Mouse (Mus musculus) intestine, embryonic 14.5 days (tissue): ENCODE results near the gene Sapcd1. TPM values are rescaled to one million over a fixed set of nuclear protein-coding genes. Genes with fewer than 3 reads are reported as not detected.
A peak's percentile ranks its signal among the peaks of the same experiment; 100 is the strongest.
"Not testable (repeated sequence)": the region's sequence is repeated elsewhere in the genome, so short reads cannot be mapped to it uniquely, and the experiment has no call there.

Experiments
- ATAC-seq: fragments of 200-750 bp; cut with Nextera tagmentation; replicated peaks from 2 replicates; pipeline ENCODE4 v1.8.0; 2017; ENCODE audit warnings: low read depth, moderate number of reproducible peaks, moderate TSS enrichment, moderate library complexity; ENCODE audit not compliant: low FRiP score, low TSS enrichment
- DNase-seq: peaks from one replicate; pipeline ENCODE4 v3.0.0-alpha.2; 2018; ENCODE audit warnings: low spot score
- H3K27ac ChIP-seq: fragments of 300-500 bp; sonication (generic); 2 replicates; pipeline ENCODE4 v1.5.1; 2014; ENCODE audit warnings: low read depth, mild to moderate bottlenecking, control low read depth
- H3K27me3 ChIP-seq: fragments of 300-500 bp; sonication (generic); replicated peaks from 2 replicates; pipeline ENCODE4 v1.6.1; 2014; ENCODE audit warnings: low read length, control low read depth; ENCODE audit not compliant: control insufficient read depth, insufficient read depth
- H3K36me3 ChIP-seq: fragments of 300-500 bp; sonication (generic); 2 replicates; pipeline ENCODE4 v1.6.1; 2014; ENCODE audit warnings: low read length, control low read depth; ENCODE audit not compliant: control insufficient read depth, insufficient read depth
- H3K4me1 ChIP-seq: fragments of 300-500 bp; sonication (generic); replicated peaks from 2 replicates; pipeline ENCODE4 v1.6.1; 2014; ENCODE audit warnings: low read length, control low read depth, mixed read lengths; ENCODE audit not compliant: control insufficient read depth, insufficient read depth
- H3K4me2 ChIP-seq: fragments of 300-500 bp; sonication (generic); 2 replicates; pipeline ENCODE4 v1.6.1; 2014; ENCODE audit warnings: low read length
- H3K4me3 ChIP-seq: fragments of 300-500 bp; sonication (generic); 2 replicates; pipeline ENCODE4 v1.5.1; 2014; ENCODE audit warnings: low read depth, low read length, control low read depth, mixed read lengths
- H3K9ac ChIP-seq: fragments of 300-500 bp; sonication (generic); 2 replicates; pipeline ENCODE4 v1.6.1; 2014; ENCODE audit warnings: mild to moderate bottlenecking, low read length
- H3K9me3 ChIP-seq: fragments of 300-500 bp; sonication (generic); 2 replicates; pipeline ENCODE4 v1.6.1; 2016; ENCODE audit warnings: low read length, control low read depth; ENCODE audit not compliant: control insufficient read depth
- WGBS: fragments of 180-500 bp; shearing (Covaris S2); extraction: QIAGEN DNeasy Blood & Tissue Kit; methylation state at CpG from one replicate; pipeline ENCODE4 v1.1.7; 2014; 5-methylcytosine and 5-hydroxymethylcytosine counted together
- polyA plus RNA-seq: library from polyadenylated mRNA; unstranded; fragments of >200 nt; fragmentation: Nextera tagmentation; extraction: Ambion mirVana; gene quantifications from 2 replicates; pipeline ENCODE4 v1.2.1, GENCODE M21; 2014

Sapcd1 gene
- polyA plus RNA-seq, 1 experiment from 2014 or later, result 20.7 TPM

- Histone ChIP-seq H3K4me2 (peak overlapping the region; percentile 90), H3K36me3 (peaks cover 47% of the 10 kb centered on the region), H3K27ac (no peak overlapping the region; the same call in 1 of the 2 replicates), H3K4me1 (peaks cover 25% of the 10 kb centered on the region), H3K27me3 (no peaks in the 10 kb centered on the region), H3K9ac (peak overlapping the region; percentile 92; the same call in 1 of the 2 replicates), H3K9me3 (no peaks in the 10 kb centered on the region), H3K4me3 (peak overlapping the region; percentile 87; the same call in 1 of the 2 replicates)
- 55% methylated on average over 9 of the region's 9 CpGs for WGBS
- ATAC-seq (no peak), DNase-seq (no peak)
Measured at GRCm38 (mm10) chr17:35003022-35003838, 24.6 kb downstream of the Sapcd1 start.

- H3K4me1 ChIP-seq, result peaks cover 25% of the 10 kb centered on the region
- WGBS, result 7% methylated on average over 12 of the region's 12 CpGs
- peaks cover 45% of the 10 kb centered on the region for H3K36me3 ChIP-seq
- no peak for ATAC-seq
- H3K9ac ChIP-seq, result peak overlapping the region; percentile 92
- no peaks in the 10 kb centered on the region for H3K9me3 ChIP-seq
- peak overlapping the region; percentile 90 for H3K4me2 ChIP-seq
- no peaks in the 10 kb centered on the region for H3K27me3 ChIP-seq
- no peak for DNase-seq
- peak overlapping the region; percentile 92; the same call in 1 of the 2 replicates for H3K27ac ChIP-seq
- peak overlapping the region; percentile 87 for H3K4me3 ChIP-seq
Measured at GRCm38 (mm10) chr17:35002153-35002865, 25.5 kb downstream of the Sapcd1 start.

DNA sequence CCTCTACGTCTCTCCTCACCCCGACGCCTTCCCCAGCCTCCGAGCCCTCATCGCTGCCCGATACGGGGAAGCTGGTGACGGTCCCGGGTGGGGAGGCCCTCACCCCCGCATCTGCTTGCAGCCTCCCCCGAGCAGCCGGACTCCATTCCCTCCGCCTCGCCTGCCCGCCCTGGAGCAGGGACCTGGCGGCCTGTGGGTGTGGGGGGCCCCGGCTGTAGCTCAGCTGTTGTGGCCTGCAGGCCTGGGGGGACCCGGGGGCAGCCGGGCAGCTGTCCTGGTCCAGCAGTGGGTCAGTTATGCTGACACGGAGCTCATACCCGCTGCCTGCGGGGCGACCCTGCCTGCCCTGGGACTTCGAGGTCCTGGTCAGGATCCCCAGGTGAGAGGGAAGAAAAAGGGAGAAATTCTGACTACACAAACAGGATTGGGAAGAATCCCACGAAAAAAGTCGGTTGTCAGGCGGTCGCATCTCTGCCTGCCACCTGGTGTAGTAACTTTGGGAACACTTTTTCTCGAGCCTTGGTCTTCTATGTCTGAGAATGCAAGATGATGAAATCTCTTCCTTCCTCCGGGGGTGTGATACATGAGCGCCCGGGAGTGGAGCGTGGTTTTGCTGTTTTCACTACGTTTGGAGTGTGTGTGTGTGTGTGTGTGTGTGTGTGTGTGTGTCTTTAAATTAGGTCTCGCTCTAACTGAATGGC lies 26.2 kb downstream of the Sapcd1 start:
- H3K4me3 ChIP-seq, result peak overlapping the region; percentile 87
- H3K4me2 ChIP-seq, result peak overlapping the region; percentile 90
- peaks cover 39% of the 10 kb centered on the region for H3K36me3 ChIP-seq
- peak overlapping the region; percentile 92 for H3K9ac ChIP-seq
- H3K9me3 ChIP-seq, result no peaks in the 10 kb centered on the region
- ATAC-seq, result no peak; the same call in 1 of the 2 replicates
- H3K4me1 ChIP-seq, result peaks cover 29% of the 10 kb centered on the region
- no peaks in the 10 kb centered on the region for H3K27me3 ChIP-seq
- no peak for DNase-seq
- 0% methylated on average over 35 of the region's 35 CpGs for WGBS
- peak overlapping the region; percentile 92 for H3K27ac ChIP-seq

GRCm38 (mm10) chr17:35000717-35001451 lies 26.9 kb downstream of the Sapcd1 start, which contains the start of gene Vars:
Vars (plus strand) TSS chr17:35000987.
- peak; percentile 98 for DNase-seq
- Histone ChIP-seq H3K27me3 (no peaks in the 10 kb centered on the region), H3K9me3 (no peaks in the 10 kb centered on the region), H3K4me3 (peak within 1 kb of the TSS; percentile 87), H3K9ac (peak within 1 kb of the TSS; percentile 92), H3K4me1 (peaks cover 29% of the 10 kb centered on the region), H3K36me3 (peaks cover 33% of the 10 kb centered on the region), H3K27ac (peak within 1 kb of the TSS; percentile 92), H3K4me2 (peak within 1 kb of the TSS; percentile 90)
- under 1% methylated on average over 82 of the region's 83 CpGs for WGBS
- ATAC-seq, result peak; percentile 93

- ATAC-seq, H3K9me3 ChIP-seq, H3K27me3 ChIP-seq: not testable (repeated sequence)
- H3K4me3 ChIP-seq, result peak overlapping the region; percentile 87
- WGBS, result 16% methylated on average over 29 of the region's 32 CpGs
- peaks cover 25% of the 10 kb centered on the region for H3K36me3 ChIP-seq
- peaks cover 29% of the 10 kb centered on the region for H3K4me1 ChIP-seq
- H3K9ac ChIP-seq, result peak overlapping the region; percentile 92
- peak; percentile 75 for DNase-seq
- peak overlapping the region; percentile 90 for H3K4me2 ChIP-seq
- H3K27ac ChIP-seq, result peak overlapping the region; percentile 92
Measured at GRCm38 (mm10) chr17:34999871-35000716, 27.7 kb downstream of the Sapcd1 start.

- Histone ChIP-seq H3K9ac (no peak overlapping the region), H3K27ac (no peak overlapping the region)
- ATAC-seq, result no peak
Measured at GRCm38 (mm10) chr17:34998526-34999430, 29.0 kb downstream of the Sapcd1 start.

DNA sequence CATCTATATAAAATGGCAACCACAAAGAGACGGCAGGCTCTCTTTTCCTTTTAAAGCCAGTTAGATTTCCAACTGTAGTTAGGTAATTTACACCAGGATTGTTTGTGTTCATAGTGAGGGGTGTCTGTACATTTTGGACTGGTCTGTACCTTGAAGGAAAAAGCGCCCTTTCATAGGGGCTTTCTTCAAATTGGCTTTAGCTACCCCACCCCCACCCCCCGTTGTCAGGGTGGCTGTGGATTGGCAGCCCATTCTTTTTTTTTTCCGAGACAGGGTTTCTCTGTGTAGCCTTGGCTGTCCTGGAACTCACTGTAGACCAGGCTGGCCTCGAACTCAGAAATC lies 30.7 kb downstream of the Sapcd1 start:
- peaks cover 15% of the 10 kb centered on the region for H3K4me1 ChIP-seq
- 0 out of 2 replicates have a peak overlapping the region, but pooled peaks have one; percentile 15 for H3K4me2 ChIP-seq
- H3K9ac ChIP-seq, result no peak overlapping the region
- peaks cover 13% of the 10 kb centered on the region; the same call in 1 of the 2 replicates for H3K36me3 ChIP-seq
- no peak overlapping the region for H3K4me3 ChIP-seq
- no peak overlapping the region for H3K27ac ChIP-seq
- H3K9me3 ChIP-seq, result no peaks in the 10 kb centered on the region
- WGBS, result 83% methylated on average over 5 of the region's 5 CpGs
- ATAC-seq, result no peak
- no peaks in the 10 kb centered on the region for H3K27me3 ChIP-seq
- no peak for DNase-seq

More at GRCm38 (mm10) chr17:34998526-34999430, 29.0 kb downstream of the Sapcd1 start:
- no peaks in the 10 kb centered on the region for H3K27me3 ChIP-seq
- 94% methylated on average over 15 of the region's 15 CpGs for WGBS
- peak overlapping the region; percentile 90 for H3K4me2 ChIP-seq
- H3K9me3 ChIP-seq, result no peaks in the 10 kb centered on the region
- H3K4me1 ChIP-seq, result peaks cover 29% of the 10 kb centered on the region
- no peak for DNase-seq
- peaks cover 13% of the 10 kb centered on the region; the same call in 1 of the 2 replicates for H3K36me3 ChIP-seq
- H3K4me3 ChIP-seq, result peak overlapping the region; percentile 32; the same call in 1 of the 2 replicates
